Mouse (Mus musculus): ENCODE measurements around the gene Flad1. TPM values are rescaled to one million over a fixed set of nuclear protein-coding genes. Genes with fewer than 3 reads are reported as not detected.

Gene Flad1
- 9.7 and 17.6 TPM in 2 replicates for polyA plus RNA-seq (2011; ENCODE audit: insufficient read depth, insufficient read length, low replicate concordance, missing spikeins)

- 2% methylated on average over 28 of the region's 28 CpGs for WGBS
- no peak within 1 kb of the TSS for H3K27ac ChIP-seq (ENCODE audit: control insufficient read depth, insufficient read depth, low read depth, low read length, poor library complexity)
- TF ChIP-seq POLR2A (IDR thresholded peaks at IDR 0.05; ENCODE audit: borderline replicate concordance, control insufficient read depth, low read depth, low read length) = no peak
- no peak for TF ChIP-seq CTCF (IDR thresholded peaks at IDR 0.05; ENCODE audit: control insufficient read depth, insufficient read depth, low read length)
These were observed at the start of gene Flad1 for GRCm38 (mm10) chr3:89411490-89412393. Gene Flad1 (minus strand): TSS chr3:89411870.

GRCm38 (mm10) chr3:89458965-89459807, 47.5 kb upstream of the Flad1 start:
- H3K4me1 ChIP-seq (ENCODE audit: control insufficient read depth, insufficient read depth, low read length) = peaks cover 5% of the 10 kb centered on the region; the same call in 1 of the 2 replicates
- peak overlapping the region; percentile 81 for H3K4me3 ChIP-seq (replicated peaks; ENCODE audit: control insufficient read depth, low read depth, low read length)
- no peak for TF ChIP-seq CTCF (IDR thresholded peaks at IDR 0.05; ENCODE audit: control insufficient read depth, insufficient read depth, low read length)
- WGBS = under 1% methylated on average over 35 of the region's 36 CpGs
- peak overlapping the region; percentile 47 for H3K27ac ChIP-seq (ENCODE audit: control insufficient read depth, insufficient read depth, low read depth, low read length, poor library complexity)

More at GRCm38 (mm10) chr3:89411490-89412393, at the start of gene Flad1:
- H3K4me1 ChIP-seq (ENCODE audit: control insufficient read depth, insufficient read depth, low read length) = no peaks in the 10 kb centered on the region
- peak within 1 kb of the TSS; percentile 73 for H3K4me3 ChIP-seq (replicated peaks; ENCODE audit: control insufficient read depth, low read depth, low read length)

GRCm38 (mm10) chr3:89458372-89458964, 46.8 kb upstream of the Flad1 start:
- WGBS = 35% methylated on average over 13 of the region's 13 CpGs
- TF ChIP-seq CTCF (IDR thresholded peaks at IDR 0.05; ENCODE audit: control insufficient read depth, insufficient read depth, low read length) = no peak
- no peak for TF ChIP-seq POLR2A (IDR thresholded peaks at IDR 0.05; ENCODE audit: borderline replicate concordance, control insufficient read depth, low read depth, low read length)
- H3K4me3 ChIP-seq (replicated peaks; ENCODE audit: control insufficient read depth, low read depth, low read length) = peak overlapping the region; percentile 81
- H3K27ac ChIP-seq (ENCODE audit: control insufficient read depth, insufficient read depth, low read depth, low read length, poor library complexity) = peak overlapping the region; percentile 31; the same call in 1 of the 2 replicates
- peaks cover 5% of the 10 kb centered on the region; the same call in 1 of the 2 replicates for H3K4me1 ChIP-seq (ENCODE audit: control insufficient read depth, insufficient read depth, low read length)

DNA sequence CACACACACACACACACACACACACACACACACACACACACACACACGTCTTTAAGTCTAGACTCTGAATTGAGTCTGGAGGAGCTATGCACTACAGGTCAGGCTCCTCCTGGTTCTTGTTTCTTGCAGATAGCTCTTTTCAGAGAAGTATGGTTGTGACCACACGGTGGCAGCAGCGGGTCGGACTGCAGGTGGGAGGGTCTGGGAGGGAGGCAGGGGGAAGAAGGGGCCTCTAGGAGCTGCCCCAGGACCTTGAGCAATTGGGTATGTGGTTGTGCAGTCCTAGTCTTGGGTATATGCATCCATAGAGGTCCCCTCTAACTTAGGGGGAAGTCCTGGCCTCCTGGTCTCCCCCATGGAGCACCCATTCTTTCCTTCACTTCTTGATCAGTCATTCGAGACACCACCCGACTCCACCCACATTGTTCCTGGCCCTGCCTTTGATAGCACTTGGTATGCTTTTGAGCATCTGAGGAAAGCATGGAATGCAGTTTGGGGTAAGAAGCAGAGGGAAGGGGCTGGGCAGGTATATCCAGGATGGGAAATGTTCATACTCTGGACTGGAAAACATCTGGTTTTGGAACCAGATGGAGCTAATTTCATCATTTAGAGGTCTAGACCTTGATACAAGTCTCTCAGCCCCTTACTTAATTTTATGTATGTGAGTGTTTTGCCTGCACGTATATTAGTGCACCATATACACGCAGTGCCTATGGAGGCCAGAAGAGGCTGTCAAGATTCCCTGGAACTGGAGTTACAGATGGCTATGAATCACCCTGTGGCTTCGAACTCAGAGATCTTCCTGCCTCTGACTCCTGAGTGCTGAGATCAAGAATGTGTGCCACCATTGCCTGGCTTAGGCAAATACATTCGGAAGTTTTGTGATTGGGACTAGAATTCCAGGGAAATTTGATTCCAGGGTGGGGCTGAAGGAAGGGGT, 45.3 kb upstream of the Flad1 start:
- H3K4me3 ChIP-seq (replicated peaks; ENCODE audit: control insufficient read depth, low read depth, low read length) = no peak overlapping the region
- TF ChIP-seq POLR2A (IDR thresholded peaks at IDR 0.05; ENCODE audit: borderline replicate concordance, control insufficient read depth, low read depth, low read length) = no peak
- peak; percentile 86 for TF ChIP-seq CTCF (IDR thresholded peaks at IDR 0.05; ENCODE audit: control insufficient read depth, insufficient read depth, low read length)
- peaks cover 5% of the 10 kb centered on the region; the same call in 1 of the 2 replicates for H3K4me1 ChIP-seq (ENCODE audit: control insufficient read depth, insufficient read depth, low read length)
- WGBS = 32% methylated on average over 10 of the region's 10 CpGs
- no peak overlapping the region for H3K27ac ChIP-seq (ENCODE audit: control insufficient read depth, insufficient read depth, low read depth, low read length, poor library complexity)

DNA sequence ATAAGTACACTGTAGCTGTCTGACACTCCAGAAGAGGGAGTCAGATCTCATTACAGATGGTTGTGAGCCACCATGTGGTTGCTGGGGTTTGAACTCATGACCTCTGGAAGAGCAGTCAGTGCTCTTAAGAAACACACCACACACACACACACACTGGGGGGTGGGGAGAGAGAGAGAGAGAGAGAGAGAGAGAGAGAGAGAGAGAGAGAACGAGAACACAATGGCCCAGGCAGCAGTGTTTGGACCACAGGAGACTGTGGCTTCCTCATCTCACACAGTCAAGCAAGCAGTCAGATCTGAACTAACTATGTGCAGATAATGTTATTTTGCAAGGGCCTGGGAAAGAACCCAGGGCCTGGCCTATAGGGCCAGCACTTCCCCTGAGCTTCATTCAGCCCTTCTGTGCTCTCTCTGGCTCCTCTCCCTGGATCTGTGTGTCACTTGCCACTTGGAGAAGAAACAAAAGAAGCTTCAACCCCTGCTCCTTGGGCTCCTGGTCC, 44.2 kb upstream of the Flad1 start:
- TF ChIP-seq CTCF (IDR thresholded peaks at IDR 0.05; ENCODE audit: control insufficient read depth, insufficient read depth, low read length) (no peak), POLR2A (IDR thresholded peaks at IDR 0.05; ENCODE audit: borderline replicate concordance, control insufficient read depth, low read depth, low read length) (no peak)
- Histone ChIP-seq H3K4me1 (ENCODE audit: control insufficient read depth, insufficient read depth, low read length) (peaks cover 5% of the 10 kb centered on the region; the same call in 1 of the 2 replicates), H3K27ac (ENCODE audit: control insufficient read depth, insufficient read depth, low read depth, low read length, poor library complexity) (no peak overlapping the region), H3K4me3 (replicated peaks; ENCODE audit: control insufficient read depth, low read depth, low read length) (no peak overlapping the region)
- 50% methylated on average over 1 of the region's 1 CpGs for WGBS

DNA sequence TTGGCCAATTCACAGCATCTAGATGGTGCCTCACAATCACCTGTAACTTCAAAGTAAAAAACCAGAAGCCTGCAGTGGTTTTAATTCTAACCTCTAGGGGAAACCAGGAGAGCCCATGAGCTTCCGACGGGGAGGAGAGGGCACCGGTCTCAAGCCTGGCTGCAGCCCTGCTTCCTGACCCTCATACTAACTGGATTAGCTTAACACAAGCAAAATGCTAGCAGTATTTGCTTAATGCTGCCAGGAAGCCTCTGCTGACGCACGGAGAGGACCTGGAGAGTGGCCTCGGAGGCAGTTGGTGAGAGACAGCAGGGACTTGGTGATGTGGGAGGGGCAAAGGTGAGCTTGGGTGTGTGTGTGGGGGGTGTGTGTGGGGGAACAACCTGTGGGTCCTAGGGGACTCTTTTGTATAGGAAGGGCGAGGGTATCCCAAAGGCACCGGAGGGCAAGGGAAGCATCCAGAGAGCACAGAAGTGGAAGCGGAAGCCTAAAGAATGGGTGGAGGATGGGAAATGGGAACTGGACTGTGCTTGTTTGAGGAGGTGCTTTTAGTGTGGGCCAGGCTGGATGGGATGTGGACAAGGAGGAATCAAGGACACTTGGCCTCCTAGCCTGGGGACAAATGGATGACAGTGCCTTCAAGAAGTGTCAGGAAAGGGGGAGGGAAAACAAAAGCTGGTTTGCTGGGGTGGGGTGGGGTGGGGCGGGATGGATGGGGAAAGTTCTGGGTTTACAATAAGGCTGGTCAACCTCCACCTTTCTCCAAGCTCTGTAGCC, 42.9 kb upstream of the Flad1 start, which contains the start of gene Pmvk:
TSS of gene Pmvk (plus strand) at position 141 of the 777 bp plus-strand sequence.
- Histone ChIP-seq H3K4me3 (replicated peaks; ENCODE audit: control insufficient read depth, low read depth, low read length) (no peak within 1 kb of the TSS), H3K4me1 (ENCODE audit: control insufficient read depth, insufficient read depth, low read length) (peaks cover 3% of the 10 kb centered on the region; the same call in 1 of the 2 replicates), H3K27ac (ENCODE audit: control insufficient read depth, insufficient read depth, low read depth, low read length, poor library complexity) (no peak within 1 kb of the TSS)
- WGBS = 73% methylated on average over 10 of the region's 10 CpGs
- TF ChIP-seq CTCF (IDR thresholded peaks at IDR 0.05; ENCODE audit: control insufficient read depth, insufficient read depth, low read length) (no peak), POLR2A (IDR thresholded peaks at IDR 0.05; ENCODE audit: borderline replicate concordance, control insufficient read depth, low read depth, low read length) (no peak)
